Mouse (Mus musculus): Measurements from ENCODE around the gene 1700003E16Rik. TPM values are rescaled to one million over a fixed set of nuclear protein-coding genes. Genes with fewer than 3 reads are reported as not detected.

Gene 1700003E16Rik
- polyA plus RNA-seq, 2 experiments: 0.21 to 1.9 TPM

GRCm38 (mm10) chr6:83161442-83161841 is 5.2 kb downstream of the 1700003E16Rik start:
- Histone ChIP-seq H3K27ac (replicated peaks; ENCODE audit: low read depth, low read length) (no peak overlapping the region), H3K4me1 (ENCODE audit: control insufficient read depth, insufficient read depth, low read length) (peaks cover 16% of the 10 kb centered on the region), H3K4me3 (replicated peaks; ENCODE audit: low read length) (peak overlapping the region; percentile 44), H3K36me3 (ENCODE audit: control insufficient read depth, insufficient read depth, low read length) (no peaks in the 10 kb centered on the region), H3K4me2 (replicated peaks; ENCODE audit: low read depth, low read length, severe bottlenecking) (peak overlapping the region; percentile 89), H3K27me3 (ENCODE audit: control insufficient read depth, insufficient read depth, low read length) (peaks cover 28% of the 10 kb centered on the region), H3K9ac (ENCODE audit: low read depth, low read length, severe bottlenecking) (peak overlapping the region; percentile 46; the same call in 1 of the 2 replicates), H3K9me3 (ENCODE audit: control insufficient read depth, low read length) (no peaks in the 10 kb centered on the region)
- 9% methylated on average over 19 of the region's 19 CpGs for WGBS
- TF ChIP-seq POLR2A (IDR thresholded peaks at IDR 0.05; ENCODE audit: borderline replicate concordance, extremely low read depth, insufficient read depth, insufficient read length): no peak
- DNase-seq (ENCODE audit: low spot score) (no peak), ATAC-seq (ENCODE audit: low FRiP score, low read depth) (no peak)

- H3K4me1 ChIP-seq (ENCODE audit: control insufficient read depth, insufficient read depth, low read length): peaks cover 21% of the 10 kb centered on the region
- H3K36me3 ChIP-seq (ENCODE audit: control insufficient read depth, insufficient read depth, low read length): no peaks in the 10 kb centered on the region
- peaks cover 28% of the 10 kb centered on the region for H3K27me3 ChIP-seq (ENCODE audit: control insufficient read depth, insufficient read depth, low read length)
- peak overlapping the region; percentile 89 for H3K4me2 ChIP-seq (replicated peaks; ENCODE audit: low read depth, low read length, severe bottlenecking)
- H3K9me3 ChIP-seq (ENCODE audit: control insufficient read depth, low read length): no peaks in the 10 kb centered on the region
- peak overlapping the region; percentile 46 for H3K9ac ChIP-seq (ENCODE audit: low read depth, low read length, severe bottlenecking)
- WGBS: under 1% methylated on average over 47 of the region's 49 CpGs
- no peak for TF ChIP-seq POLR2A (IDR thresholded peaks at IDR 0.05; ENCODE audit: borderline replicate concordance, extremely low read depth, insufficient read depth, insufficient read length)
- DNase-seq (ENCODE audit: low spot score) (no peak), ATAC-seq (ENCODE audit: low FRiP score, low read depth) (no peak)
- H3K27ac ChIP-seq (replicated peaks; ENCODE audit: low read depth, low read length): no peak overlapping the region
- H3K4me3 ChIP-seq (replicated peaks; ENCODE audit: low read length): peak overlapping the region; percentile 44
Observed at GRCm38 (mm10) chr6:83161921-83162641, 5.9 kb downstream of the 1700003E16Rik start.

GRCm38 (mm10) chr6:83162701-83163100 is 6.5 kb downstream of the 1700003E16Rik start:
- no peaks in the 10 kb centered on the region for H3K36me3 ChIP-seq (ENCODE audit: control insufficient read depth, insufficient read depth, low read length)
- H3K27me3 ChIP-seq (ENCODE audit: control insufficient read depth, insufficient read depth, low read length): peaks cover 28% of the 10 kb centered on the region
- DNase-seq (ENCODE audit: low spot score) (peak; percentile 54), ATAC-seq (ENCODE audit: low FRiP score, low read depth) (no peak)
- H3K27ac ChIP-seq (replicated peaks; ENCODE audit: low read depth, low read length): no peak overlapping the region
- H3K4me1 ChIP-seq (ENCODE audit: control insufficient read depth, insufficient read depth, low read length): peaks cover 22% of the 10 kb centered on the region
- WGBS: 0% methylated on average over 8 of the region's 8 CpGs
- H3K9ac ChIP-seq (ENCODE audit: low read depth, low read length, severe bottlenecking): peak overlapping the region; percentile 46
- peak overlapping the region; percentile 89 for H3K4me2 ChIP-seq (replicated peaks; ENCODE audit: low read depth, low read length, severe bottlenecking)
- H3K4me3 ChIP-seq (replicated peaks; ENCODE audit: low read length): peak overlapping the region; percentile 44
- TF ChIP-seq POLR2A (IDR thresholded peaks at IDR 0.05; ENCODE audit: borderline replicate concordance, extremely low read depth, insufficient read depth, insufficient read length): no peak
- no peaks in the 10 kb centered on the region for H3K9me3 ChIP-seq (ENCODE audit: control insufficient read depth, low read length)

DNA sequence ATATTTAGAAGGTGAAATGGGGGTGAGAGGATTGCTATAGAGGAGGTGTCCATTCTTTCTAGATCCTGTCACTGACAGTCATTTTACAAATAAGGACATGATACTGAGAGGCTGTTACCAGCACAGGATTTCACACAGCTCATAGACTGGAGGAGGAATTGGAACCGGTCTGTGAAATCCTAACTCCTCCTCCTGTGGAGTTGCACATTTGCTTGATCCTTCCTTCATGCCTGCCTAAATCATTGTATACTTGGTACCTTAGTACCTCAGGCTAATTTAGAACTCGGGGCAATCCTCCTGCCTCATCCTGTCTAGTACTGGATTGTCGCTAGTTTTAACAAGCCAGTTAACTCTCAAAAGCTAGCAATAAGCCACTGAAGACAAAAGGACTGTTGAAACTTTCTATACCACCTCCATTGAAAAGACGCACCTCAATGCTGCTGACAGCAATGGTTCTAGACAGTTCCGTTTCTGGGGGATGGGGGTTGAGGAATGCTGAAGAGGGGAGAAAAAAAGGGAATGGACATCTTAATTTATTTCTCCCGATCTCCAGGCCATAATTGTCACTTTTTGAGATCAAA is 8.9 kb downstream of the 1700003E16Rik start:
- Histone ChIP-seq H3K27me3 (ENCODE audit: control insufficient read depth, insufficient read depth, low read length) (peaks cover 26% of the 10 kb centered on the region), H3K4me2 (replicated peaks; ENCODE audit: low read depth, low read length, severe bottlenecking) (peak overlapping the region; percentile 45), H3K9me3 (ENCODE audit: control insufficient read depth, low read length) (no peaks in the 10 kb centered on the region), H3K36me3 (ENCODE audit: control insufficient read depth, insufficient read depth, low read length) (peaks cover 6% of the 10 kb centered on the region; the same call in 1 of the 2 replicates), H3K27ac (replicated peaks; ENCODE audit: low read depth, low read length) (peak overlapping the region; percentile 86), H3K4me1 (ENCODE audit: control insufficient read depth, insufficient read depth, low read length) (peaks cover 22% of the 10 kb centered on the region), H3K4me3 (replicated peaks; ENCODE audit: low read length) (peak overlapping the region; percentile 73), H3K9ac (ENCODE audit: low read depth, low read length, severe bottlenecking) (peak overlapping the region; percentile 78)
- TF ChIP-seq POLR2A (IDR thresholded peaks at IDR 0.05; ENCODE audit: borderline replicate concordance, extremely low read depth, insufficient read depth, insufficient read length): no peak
- ATAC-seq (ENCODE audit: low FRiP score, low read depth) (0 out of 2 replicates have a peak, but pooled peaks have one; percentile 1), DNase-seq (ENCODE audit: low spot score) (no peak)
- 3% methylated on average over 6 of the region's 6 CpGs for WGBS

- H3K4me2 ChIP-seq (replicated peaks; ENCODE audit: low read depth, low read length, severe bottlenecking): peak within 1 kb of the TSS; percentile 45
- ATAC-seq (ENCODE audit: low FRiP score, low read depth) (peak; percentile 87), DNase-seq (ENCODE audit: low spot score) (peak; percentile 92)
- TF ChIP-seq POLR2A (IDR thresholded peaks at IDR 0.05; ENCODE audit: borderline replicate concordance, extremely low read depth, insufficient read depth, insufficient read length): no peak
- H3K9ac ChIP-seq (ENCODE audit: low read depth, low read length, severe bottlenecking): peak within 1 kb of the TSS; percentile 78
- peak within 1 kb of the TSS; percentile 86 for H3K27ac ChIP-seq (replicated peaks; ENCODE audit: low read depth, low read length)
- no peaks in the 10 kb centered on the region for H3K9me3 ChIP-seq (ENCODE audit: control insufficient read depth, low read length)
- H3K27me3 ChIP-seq (ENCODE audit: control insufficient read depth, insufficient read depth, low read length): peaks cover 20% of the 10 kb centered on the region
- under 1% methylated on average over 47 of the region's 58 CpGs for WGBS
- peaks cover 6% of the 10 kb centered on the region; the same call in 1 of the 2 replicates for H3K36me3 ChIP-seq (ENCODE audit: control insufficient read depth, insufficient read depth, low read length)
- peaks cover 22% of the 10 kb centered on the region for H3K4me1 ChIP-seq (ENCODE audit: control insufficient read depth, insufficient read depth, low read length)
- peak within 1 kb of the TSS; percentile 73 for H3K4me3 ChIP-seq (replicated peaks; ENCODE audit: low read length)
Observed at GRCm38 (mm10) chr6:83165607-83166242, 9.5 kb downstream of the 1700003E16Rik start, which contains the start of gene Dctn1. Gene Dctn1 (plus strand): TSS chr6:83165920.

All from limb, embryonic 14.5 days (tissue).